Mouse (Mus musculus): ENCODE measurements around the gene Col4a5. TPM values are rescaled to one million over a fixed set of nuclear protein-coding genes. Genes with fewer than 3 reads are reported as not detected.

The Col4a5 gene
- total and polyA plus RNA-seq, 3 experiments: not detected

- H3K36me3 ChIP-seq (ENCODE audit: control insufficient read depth in 1 of 2, insufficient read depth in 2 of 2, low read length in 2 of 2): no peaks in the 10 kb centered on the region
- H3K79me2 ChIP-seq (ENCODE audit: control insufficient read depth, insufficient read depth, low read length, poor library complexity): no peaks in the 10 kb centered on the region
- no peak within 1 kb of the TSS for H3K27ac ChIP-seq (ENCODE audit: control insufficient read depth, low read depth, low read length)
- no peaks in the 10 kb centered on the region for H3K4me1 ChIP-seq (ENCODE audit: control insufficient read depth in 1 of 2, insufficient read depth in 2 of 2, low read length in 2 of 2)
- DNase-seq (ENCODE audit: low read depth, low spot score): no peak
- no peaks in the 10 kb centered on the region for H3K27me3 ChIP-seq (ENCODE audit: control insufficient read depth in 1 of 2, insufficient read depth in 2 of 2, low read length in 2 of 2)
- no peak within 1 kb of the TSS for H3K9ac ChIP-seq (ENCODE audit: control insufficient read depth, low read depth, low read length, poor library complexity, severe bottlenecking)
- no peak within 1 kb of the TSS for H3K4me3 ChIP-seq (ENCODE audit: control insufficient read depth in 1 of 2, insufficient read depth in 1 of 2, low read depth in 2 of 2, low read length in 2 of 2)
- no peaks in the 10 kb centered on the region for H3K9me3 ChIP-seq (replicated peaks; ENCODE audit: insufficient read depth, low read length)
- no peak for TF ChIP-seq E2F4 (IDR thresholded peaks at IDR 0.05; ENCODE audit: borderline replicate concordance, low read depth, low read length)
- TF ChIP-seq MAX (IDR thresholded peaks at IDR 0.05; ENCODE audit: low read length): no peak
- TF ChIP-seq NELFE (IDR thresholded peaks at IDR 0.05; ENCODE audit: low read depth, low read length): no peak
- no peak for TF ChIP-seq EP300 (IDR thresholded peaks at IDR 0.05; ENCODE audit: low read depth in 1 of 2, low read length in 2 of 2)
- TF ChIP-seq ZNF384 (IDR thresholded peaks at IDR 0.05; ENCODE audit: low read depth, low read length): no peak
- no peak for TF ChIP-seq HCFC1 (IDR thresholded peaks at IDR 0.05; ENCODE audit: low read depth, low read length)
- no peak for TF ChIP-seq BHLHE40 (IDR thresholded peaks at IDR 0.05; ENCODE audit: borderline replicate concordance, low read depth, low read length)
- no peak for TF ChIP-seq MAFK (IDR thresholded peaks at IDR 0.05; ENCODE audit: borderline replicate concordance, low read depth, low read length)
- TF ChIP-seq CHD1 (IDR thresholded peaks at IDR 0.05; ENCODE audit: low read depth, low read length): no peak
- no peak for TF ChIP-seq UBTF (IDR thresholded peaks at IDR 0.05; ENCODE audit: borderline replicate concordance, insufficient read depth, low read depth, low read length)
- no peak for TF ChIP-seq ZMIZ1 (IDR thresholded peaks at IDR 0.05; ENCODE audit: low read depth, low read length)
- no peak for TF ChIP-seq ETS1 (IDR thresholded peaks at IDR 0.05; ENCODE audit: low read depth, low read length)
- no peak for TF ChIP-seq KAT2A (conservative IDR thresholded peaks at IDR 0.05; ENCODE audit: low read depth, low read length)
These were observed 250.0 kb downstream of the Col4a5 start, which contains the start of gene Irs4 for GRCm38 (mm10) chrX:141724937-141725918. Irs4 (minus strand) TSS chrX:141725263.

GRCm38 (mm10) chrX:141729570-141729969, 254.4 kb downstream of the Col4a5 start:
- no peaks in the 10 kb centered on the region for H3K79me2 ChIP-seq (ENCODE audit: control insufficient read depth, insufficient read depth, low read length, poor library complexity)
- no peak overlapping the region for H3K4me3 ChIP-seq (ENCODE audit: control insufficient read depth in 1 of 2, insufficient read depth in 1 of 2, low read depth in 2 of 2, low read length in 2 of 2)
- H3K9ac ChIP-seq (ENCODE audit: control insufficient read depth, low read depth, low read length, poor library complexity, severe bottlenecking): no peak overlapping the region
- TF ChIP-seq RCOR1 (IDR thresholded peaks at IDR 0.05; ENCODE audit: low read depth, low read length) (no peak), ZNF384 (IDR thresholded peaks at IDR 0.05; ENCODE audit: low read depth, low read length) (no peak), CHD2 (IDR thresholded peaks at IDR 0.05; ENCODE audit: low read length) (no peak), MAX (IDR thresholded peaks at IDR 0.05; ENCODE audit: low read length) (no peak), ELF1 (IDR thresholded peaks at IDR 0.05; ENCODE audit: low read depth, low read length) (no peak), USF1 (IDR thresholded peaks at IDR 0.05; ENCODE audit: low read depth, low read length) (no peak), ZKSCAN1 (IDR thresholded peaks at IDR 0.05; ENCODE audit: low read depth, low read length) (no peak), CHD1 (IDR thresholded peaks at IDR 0.05; ENCODE audit: low read depth, low read length) (no peak), ZC3H11A (IDR thresholded peaks at IDR 0.05; ENCODE audit: low read depth, low read length) (no peak), ETS1 (IDR thresholded peaks at IDR 0.05; ENCODE audit: low read depth, low read length) (no peak), TBP (IDR thresholded peaks at IDR 0.05; ENCODE audit: low read depth, low read length) (no peak), MAZ (IDR thresholded peaks at IDR 0.05; ENCODE audit: low read depth, low read length) (no peak), SIN3A (IDR thresholded peaks at IDR 0.05; ENCODE audit: low read length) (no peak), SMC3 (IDR thresholded peaks at IDR 0.05; ENCODE audit: low read depth, low read length) (no peak), UBTF (IDR thresholded peaks at IDR 0.05; ENCODE audit: borderline replicate concordance, insufficient read depth, low read depth, low read length) (no peak), MXI1 (IDR thresholded peaks at IDR 0.05; ENCODE audit: low read depth, low read length) (no peak), MYC (IDR thresholded peaks at IDR 0.05; ENCODE audit: low read depth, low read length) (no peak), TCF12 (IDR thresholded peaks at IDR 0.05; ENCODE audit: low read depth, low read length) (no peak)
- H3K36me3 ChIP-seq (ENCODE audit: control insufficient read depth in 1 of 2, insufficient read depth in 2 of 2, low read length in 2 of 2): no peaks in the 10 kb centered on the region
- no peak for DNase-seq (ENCODE audit: low read depth, low spot score)
- no peaks in the 10 kb centered on the region for H3K4me1 ChIP-seq (ENCODE audit: control insufficient read depth in 1 of 2, insufficient read depth in 2 of 2, low read length in 2 of 2)
- no peak overlapping the region for H3K27ac ChIP-seq (ENCODE audit: control insufficient read depth, low read depth, low read length)
- no peaks in the 10 kb centered on the region for H3K27me3 ChIP-seq (ENCODE audit: control insufficient read depth in 1 of 2, insufficient read depth in 2 of 2, low read length in 2 of 2)
- no peaks in the 10 kb centered on the region for H3K9me3 ChIP-seq (replicated peaks; ENCODE audit: insufficient read depth, low read length)
